Mouse (Mus musculus) liver, embryonic 13.5 days (tissue): ENCODE results near the gene Mlst8. TPM values are rescaled to one million over a fixed set of nuclear protein-coding genes. Genes with fewer than 3 reads are reported as not detected.

ENCODE experiments used
- ATAC-seq: fragments of 200-750 bp; cut with Nextera tagmentation; 2 replicates; pipeline ENCODE4 v1.8.0; 2017; ENCODE audit warnings: low read depth, mild to moderate bottlenecking, moderate number of reproducible peaks, moderate library complexity
- DNase-seq: peaks from one replicate; pipeline ENCODE4 v3.0.0; 2022
- H3K27ac ChIP-seq: fragments of 300-500 bp; sonication (generic); 2 replicates; pipeline ENCODE4 v1.5.1; 2015; ENCODE audit warnings: moderate library complexity, mild to moderate bottlenecking, inconsistent platforms
- H3K27me3 ChIP-seq: fragments of 300-500 bp; sonication (generic); 2 replicates; pipeline ENCODE4 v1.6.1; 2015; ENCODE audit warnings: mild to moderate bottlenecking, inconsistent platforms
- H3K36me3 ChIP-seq: fragments of 300-500 bp; sonication (generic); 2 replicates; pipeline ENCODE4 v1.6.1; 2015; ENCODE audit warnings: mild to moderate bottlenecking, inconsistent platforms
- H3K4me1 ChIP-seq: fragments of 300-500 bp; sonication (generic); replicated peaks from 2 replicates; pipeline ENCODE4 v1.6.1; 2015; ENCODE audit warnings: inconsistent platforms
- H3K4me2 ChIP-seq: fragments of 300-500 bp; sonication (generic); 2 replicates; pipeline ENCODE4 v1.6.1; 2015; ENCODE audit warnings: inconsistent platforms, mild to moderate bottlenecking, moderate library complexity
- H3K4me3 ChIP-seq: fragments of 300-500 bp; sonication (generic); replicated peaks from 2 replicates; pipeline ENCODE4 v1.5.1; 2015; ENCODE audit warnings: mild to moderate bottlenecking, inconsistent platforms
- H3K9ac ChIP-seq: fragments of 300-500 bp; sonication (generic); 2 replicates; pipeline ENCODE4 v1.6.1; 2015; ENCODE audit warnings: mild to moderate bottlenecking, inconsistent platforms
- H3K9me3 ChIP-seq: fragments of 300-500 bp; sonication (generic); replicated peaks from 2 replicates; pipeline ENCODE4 v1.6.1; 2016; ENCODE audit warnings: inconsistent platforms
- WGBS: fragments of 180-500 bp; shearing (Covaris S2); methylation state at CpG from one replicate; pipeline ENCODE4 v1.1.7; 2015; ENCODE audit not compliant: insufficient replicate concordance; 5-methylcytosine and 5-hydroxymethylcytosine counted together
- polyA plus RNA-seq: library from polyadenylated mRNA; unstranded; fragments of >200 nt; fragmentation: Nextera tagmentation; extraction: Ambion mirVana; gene quantifications from 2 replicates; pipeline ENCODE4 v1.2.1, GENCODE M21; 2015

The Mlst8 gene
- polyA plus RNA-seq, 1 experiment from 2014 or later: 11.7 TPM

- H3K9ac ChIP-seq: peak within 1 kb of the TSS; percentile 50
- H3K27me3 ChIP-seq: peaks cover 82% of the 10 kb centered on the region
- under 1% methylated on average over 45 of the region's 45 CpGs for WGBS
- DNase-seq (no peak), ATAC-seq (no peak)
- H3K4me3 ChIP-seq: peak within 1 kb of the TSS; percentile 59
- H3K27ac ChIP-seq: no peak within 1 kb of the TSS
- no peaks in the 10 kb centered on the region for H3K9me3 ChIP-seq
- H3K4me1 ChIP-seq: peaks cover 23% of the 10 kb centered on the region
- H3K4me2 ChIP-seq: peak within 1 kb of the TSS; percentile 76
- H3K36me3 ChIP-seq: no peaks in the 10 kb centered on the region
These were observed 9.3 kb upstream of the Mlst8 start, which contains the start of gene Caskin1 for GRCm38 (mm10) chr17:24488186-24488661. Caskin1 (plus strand) TSS chr17:24488601.

- H3K36me3 ChIP-seq: no peaks in the 10 kb centered on the region
- no peak for ATAC-seq
- no peak overlapping the region for H3K9ac ChIP-seq
- H3K4me3 ChIP-seq: no peak overlapping the region
- H3K27ac ChIP-seq: no peak overlapping the region
- peaks cover 25% of the 10 kb centered on the region for H3K4me1 ChIP-seq
- no peak overlapping the region for H3K4me2 ChIP-seq
- no peaks in the 10 kb centered on the region for H3K9me3 ChIP-seq
- DNase-seq: no peak
- peaks cover 64% of the 10 kb centered on the region for H3K27me3 ChIP-seq
- 42% methylated on average over 11 of the region's 11 CpGs for WGBS
These were observed 6.4 kb upstream of the Mlst8 start for GRCm38 (mm10) chr17:24485090-24485860.

GRCm38 (mm10) chr17:24483495-24483894, 4.6 kb upstream of the Mlst8 start:
- Histone ChIP-seq H3K27ac (no peak overlapping the region), H3K9ac (no peak overlapping the region), H3K9me3 (no peaks in the 10 kb centered on the region), H3K27me3 (peaks cover 46% of the 10 kb centered on the region), H3K4me2 (no peak overlapping the region), H3K4me1 (peaks cover 23% of the 10 kb centered on the region), H3K4me3 (no peak overlapping the region), H3K36me3 (no peaks in the 10 kb centered on the region)
- no peak for DNase-seq
- WGBS: 80% methylated on average over 3 of the region's 3 CpGs
- no peak for ATAC-seq

GRCm38 (mm10) chr17:24481027-24481815, 2.3 kb upstream of the Mlst8 start:
- ATAC-seq (no peak), DNase-seq (no peak)
- H3K9me3 ChIP-seq: no peaks in the 10 kb centered on the region
- peaks cover 34% of the 10 kb centered on the region for H3K4me1 ChIP-seq
- WGBS: 89% methylated on average over 20 of the region's 20 CpGs
- H3K9ac ChIP-seq: no peak overlapping the region
- H3K27me3 ChIP-seq: peaks cover 24% of the 10 kb centered on the region
- H3K27ac ChIP-seq: no peak overlapping the region
- H3K4me2 ChIP-seq: no peak overlapping the region
- peaks cover 19% of the 10 kb centered on the region for H3K36me3 ChIP-seq
- no peak overlapping the region for H3K4me3 ChIP-seq

- WGBS: 42% methylated on average over 3 of the region's 3 CpGs
- H3K4me3 ChIP-seq: no peak overlapping the region
- H3K27me3 ChIP-seq: peaks cover 15% of the 10 kb centered on the region
- DNase-seq (no peak), ATAC-seq (no peak)
- peak overlapping the region; percentile 76 for H3K4me2 ChIP-seq
- H3K9me3 ChIP-seq: no peaks in the 10 kb centered on the region
- H3K9ac ChIP-seq: peak overlapping the region; percentile 33; the same call in 1 of the 2 replicates
- peaks cover 28% of the 10 kb centered on the region for H3K36me3 ChIP-seq
- H3K27ac ChIP-seq: peak overlapping the region; percentile 82
- H3K4me1 ChIP-seq: peaks cover 33% of the 10 kb centered on the region
These were observed 1.4 kb upstream of the Mlst8 start for GRCm38 (mm10) chr17:24480201-24480826.

- 12% methylated on average over 1 of the region's 1 CpGs for WGBS
- peak overlapping the region; percentile 94 for H3K27ac ChIP-seq
- no peak for ATAC-seq
These were observed 553 bp upstream of the Mlst8 start for GRCm38 (mm10) chr17:24479431-24479830.

GRCm38 (mm10) chr17:24477985-24478600, 785 bp downstream of the Mlst8 start:
- H3K4me1 ChIP-seq: peaks cover 43% of the 10 kb centered on the region
- 50% methylated on average over 11 of the region's 11 CpGs for WGBS
- no peaks in the 10 kb centered on the region for H3K9me3 ChIP-seq
- H3K27ac ChIP-seq: peak overlapping the region; percentile 94
- ATAC-seq (no peak), DNase-seq (no peak)
- peak overlapping the region; percentile 84 for H3K4me3 ChIP-seq
- H3K27me3 ChIP-seq: no peaks in the 10 kb centered on the region
- peaks cover 50% of the 10 kb centered on the region for H3K36me3 ChIP-seq
- H3K4me2 ChIP-seq: peak overlapping the region; percentile 76
- H3K9ac ChIP-seq: peak overlapping the region; percentile 88

More at GRCm38 (mm10) chr17:24479431-24479830, 553 bp upstream of the Mlst8 start:
- no peaks in the 10 kb centered on the region for H3K9me3 ChIP-seq
- no peak for DNase-seq
- H3K4me2 ChIP-seq: peak overlapping the region; percentile 76
- peak overlapping the region; percentile 84 for H3K4me3 ChIP-seq
- peaks cover 7% of the 10 kb centered on the region; the same call in 1 of the 2 replicates for H3K27me3 ChIP-seq
- peak overlapping the region; percentile 88; the same call in 1 of the 2 replicates for H3K9ac ChIP-seq
- H3K36me3 ChIP-seq: peaks cover 37% of the 10 kb centered on the region
- H3K4me1 ChIP-seq: peaks cover 32% of the 10 kb centered on the region

GRCm38 (mm10) chr17:24477053-24477984, 1.6 kb downstream of the Mlst8 start:
- 89% methylated on average over 20 of the region's 20 CpGs for WGBS
- no peaks in the 10 kb centered on the region for H3K9me3 ChIP-seq
- no peaks in the 10 kb centered on the region for H3K27me3 ChIP-seq
- H3K4me1 ChIP-seq: peaks cover 50% of the 10 kb centered on the region
- H3K9ac ChIP-seq: peak overlapping the region; percentile 88
- no peak for ATAC-seq
- peaks cover 57% of the 10 kb centered on the region for H3K36me3 ChIP-seq
- H3K4me3 ChIP-seq: peak overlapping the region; percentile 84
- no peak for DNase-seq
- peak overlapping the region; percentile 15; the same call in 1 of the 2 replicates for H3K27ac ChIP-seq
- H3K4me2 ChIP-seq: peak overlapping the region; percentile 76

- DNase-seq (no peak), ATAC-seq (no peak)
- Histone ChIP-seq H3K4me2 (no peak overlapping the region), H3K36me3 (peaks cover 68% of the 10 kb centered on the region), H3K9me3 (no peaks in the 10 kb centered on the region), H3K4me3 (no peak overlapping the region), H3K9ac (no peak overlapping the region), H3K4me1 (peaks cover 62% of the 10 kb centered on the region), H3K27me3 (no peaks in the 10 kb centered on the region), H3K27ac (peak overlapping the region; percentile 11; the same call in 1 of the 2 replicates)
- 85% methylated on average over 10 of the region's 10 CpGs for WGBS
These were observed 2.7 kb downstream of the Mlst8 start for GRCm38 (mm10) chr17:24476022-24476776.
